Mouse (Mus musculus) liver, postnatal 0 days (tissue): ENCODE results near the gene Foxn3.

Source experiments
- CTCF ChIP-seq: sonication (generic); IDR thresholded peaks from 2 replicates; pipeline ENCODE4 v1.5.1; 2016; ENCODE audit warnings: antibody characterized with exemption, low read depth
- EP300 ChIP-seq: IDR thresholded peaks from 2 replicates; pipeline ENCODE4 v1.6.1; 2016; ENCODE audit warnings: antibody characterized with exemption, low read depth, mild to moderate bottlenecking

GRCm38 (mm10) chr12:99560701-99561332, 2.6 kb downstream of the Foxn3 start:
- TF ChIP-seq CTCF: no peak
- no peak for TF ChIP-seq EP300
